Mouse (Mus musculus) testis, postnatal 14 days (tissue): Measurements from ENCODE around the gene Tgfbr3.

ENCODE experiments used
- DNase-seq: peaks from one replicate; pipeline ENCODE4 v3.0.0; 2021; ENCODE audit warnings: low spot score

Gene Tgfbr3

GRCm38 (mm10) chr5:107169796-107170195 is 119.6 kb downstream of the Tgfbr3 start:
- DNase-seq, result no peak

- DNase-seq, result peak; percentile 65
These were observed 121.5 kb downstream of the Tgfbr3 start for GRCm38 (mm10) chr5:107167872-107168300.

GRCm38 (mm10) chr5:107167373-107167772 is 122.1 kb downstream of the Tgfbr3 start:
- DNase-seq, result no peak

GRCm38 (mm10) chr5:107166659-107167370 is 122.6 kb downstream of the Tgfbr3 start:
- no peak for DNase-seq

DNA sequence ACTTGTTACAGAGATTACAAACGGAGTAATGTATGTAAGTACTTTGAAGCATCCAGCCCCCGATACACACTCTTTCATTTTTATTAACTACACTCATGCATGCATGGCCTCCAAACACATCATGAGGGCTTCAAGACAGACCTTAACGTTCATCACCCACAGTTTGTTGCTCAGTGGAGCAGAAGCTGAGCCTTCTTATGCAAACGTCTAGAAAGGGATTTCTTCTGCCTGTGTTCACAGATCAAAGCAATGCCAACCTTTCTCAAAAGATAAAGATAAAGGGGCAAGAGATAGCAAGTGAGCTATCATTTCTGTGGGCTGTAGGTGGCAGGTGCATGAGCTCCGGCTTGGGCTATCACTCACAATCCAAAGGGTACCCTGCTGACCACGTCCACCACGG is 123.7 kb downstream of the Tgfbr3 start:
- DNase-seq, result no peak

- no peak for DNase-seq
These were observed 124.2 kb downstream of the Tgfbr3 start for GRCm38 (mm10) chr5:107165271-107165670.

- DNase-seq, result no peak
These were observed 124.6 kb downstream of the Tgfbr3 start for GRCm38 (mm10) chr5:107164856-107165255.

- no peak for DNase-seq
These were observed 125.3 kb downstream of the Tgfbr3 start for GRCm38 (mm10) chr5:107164146-107164545.

DNA sequence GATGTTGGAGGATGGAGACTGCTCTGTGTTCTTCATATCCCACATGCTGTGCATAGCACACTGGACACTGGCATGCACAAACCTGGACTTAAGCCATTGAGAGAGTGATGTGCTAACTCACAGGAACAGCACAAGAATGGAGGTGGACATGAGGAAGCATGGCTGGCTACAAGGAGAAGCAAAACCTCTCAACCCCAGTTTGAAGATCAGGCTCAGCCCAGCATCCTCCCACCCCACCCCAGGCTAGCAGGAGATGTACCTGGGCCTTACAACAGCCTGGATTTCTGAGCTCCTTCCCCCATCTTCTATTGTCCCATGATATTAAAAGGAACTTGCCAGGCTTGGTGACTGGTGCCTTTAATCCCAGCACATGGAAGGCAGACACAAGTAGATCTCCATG is 126.1 kb downstream of the Tgfbr3 start:
- DNase-seq, result no peak

- no peak for DNase-seq
These were observed 126.6 kb downstream of the Tgfbr3 start for GRCm38 (mm10) chr5:107162812-107163211.

DNA sequence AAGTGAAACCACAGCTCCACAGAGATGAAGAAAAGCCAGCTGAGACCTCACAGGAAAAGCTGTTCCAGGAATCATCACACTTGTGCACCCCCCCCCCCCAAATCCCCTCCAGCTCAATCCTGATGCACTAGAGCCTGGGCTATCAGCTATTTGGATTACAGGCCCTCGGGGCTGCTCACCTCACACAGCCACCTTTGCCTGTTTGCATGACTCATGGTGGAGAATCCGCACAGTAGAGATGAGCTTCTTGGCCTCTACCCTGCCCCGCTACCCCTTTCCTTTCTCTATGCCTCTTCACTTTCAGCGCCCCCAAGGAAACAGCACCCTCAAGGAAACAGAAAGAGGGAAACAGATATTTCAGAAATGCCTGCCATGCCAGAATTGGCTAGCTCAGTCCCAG is 127.1 kb downstream of the Tgfbr3 start:
- no peak for DNase-seq

- DNase-seq, result no peak
These were observed 129.2 kb downstream of the Tgfbr3 start for GRCm38 (mm10) chr5:107159914-107160890.

GRCm38 (mm10) chr5:107158531-107159178 is 130.8 kb downstream of the Tgfbr3 start:
- DNase-seq, result no peak

DNA sequence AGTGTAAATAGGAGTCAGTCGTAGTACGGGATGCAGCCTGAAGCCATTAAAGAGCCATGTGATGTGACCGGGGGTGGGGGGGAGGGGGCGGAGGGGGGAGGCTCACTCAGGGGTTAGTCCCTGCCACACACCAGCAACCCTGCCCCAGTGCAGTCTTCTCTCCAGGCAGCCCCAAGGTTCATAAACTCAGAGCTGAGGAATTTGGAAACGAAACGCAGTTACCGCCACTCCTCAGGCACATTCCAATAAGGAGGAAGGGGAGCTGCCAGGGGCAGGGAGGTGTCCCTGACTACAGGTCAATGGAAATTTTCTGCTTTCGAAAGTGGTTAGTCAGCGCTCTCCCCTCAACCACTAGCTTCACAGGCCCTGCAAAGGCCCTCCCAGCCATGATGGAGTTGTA is 132.0 kb downstream of the Tgfbr3 start:
- DNase-seq, result no peak

DNA sequence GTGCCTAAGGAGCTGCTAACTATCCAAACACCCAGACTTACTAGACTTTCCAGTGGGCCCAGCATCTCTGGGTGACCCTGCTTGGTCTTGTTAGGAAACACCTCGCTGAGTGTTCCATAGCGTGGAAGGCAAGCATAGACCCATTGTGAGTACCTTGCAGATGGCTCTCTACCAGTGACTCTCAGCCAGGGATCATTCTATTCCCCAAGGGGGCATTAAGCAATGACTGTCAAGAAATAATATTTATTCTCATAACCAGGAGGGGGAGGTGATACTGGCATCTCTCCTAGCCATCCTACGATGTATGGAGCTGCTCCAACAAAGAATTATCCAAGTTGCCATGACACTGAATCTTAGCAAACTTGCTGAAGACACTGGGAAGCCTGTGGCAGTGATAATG is 133.3 kb downstream of the Tgfbr3 start:
- no peak for DNase-seq

- no peak for DNase-seq
These were observed 136.4 kb downstream of the Tgfbr3 start for GRCm38 (mm10) chr5:107152989-107153388.

DNA sequence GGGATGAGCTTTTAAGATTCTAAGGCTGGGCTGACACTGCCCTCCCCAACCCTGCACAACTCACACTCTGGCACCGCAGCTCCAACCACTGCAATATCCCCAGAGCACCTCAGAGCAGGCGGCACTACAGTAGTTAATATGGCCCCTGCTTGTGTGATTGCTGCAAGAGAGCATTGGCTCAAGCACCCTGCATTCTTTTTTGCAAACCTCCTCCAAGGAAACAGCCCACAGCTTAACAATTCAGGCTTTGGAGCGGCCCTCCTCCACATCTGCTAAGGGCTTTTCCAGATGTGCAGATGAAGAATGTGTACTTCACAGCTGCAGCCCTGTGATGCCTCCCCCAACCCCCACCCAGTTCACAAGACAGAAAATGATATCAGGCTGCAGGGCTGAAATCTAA is 138.1 kb downstream of the Tgfbr3 start:
- DNase-seq, result no peak

GRCm38 (mm10) chr5:107150555-107151312 is 138.7 kb downstream of the Tgfbr3 start:
- DNase-seq, result no peak

DNA sequence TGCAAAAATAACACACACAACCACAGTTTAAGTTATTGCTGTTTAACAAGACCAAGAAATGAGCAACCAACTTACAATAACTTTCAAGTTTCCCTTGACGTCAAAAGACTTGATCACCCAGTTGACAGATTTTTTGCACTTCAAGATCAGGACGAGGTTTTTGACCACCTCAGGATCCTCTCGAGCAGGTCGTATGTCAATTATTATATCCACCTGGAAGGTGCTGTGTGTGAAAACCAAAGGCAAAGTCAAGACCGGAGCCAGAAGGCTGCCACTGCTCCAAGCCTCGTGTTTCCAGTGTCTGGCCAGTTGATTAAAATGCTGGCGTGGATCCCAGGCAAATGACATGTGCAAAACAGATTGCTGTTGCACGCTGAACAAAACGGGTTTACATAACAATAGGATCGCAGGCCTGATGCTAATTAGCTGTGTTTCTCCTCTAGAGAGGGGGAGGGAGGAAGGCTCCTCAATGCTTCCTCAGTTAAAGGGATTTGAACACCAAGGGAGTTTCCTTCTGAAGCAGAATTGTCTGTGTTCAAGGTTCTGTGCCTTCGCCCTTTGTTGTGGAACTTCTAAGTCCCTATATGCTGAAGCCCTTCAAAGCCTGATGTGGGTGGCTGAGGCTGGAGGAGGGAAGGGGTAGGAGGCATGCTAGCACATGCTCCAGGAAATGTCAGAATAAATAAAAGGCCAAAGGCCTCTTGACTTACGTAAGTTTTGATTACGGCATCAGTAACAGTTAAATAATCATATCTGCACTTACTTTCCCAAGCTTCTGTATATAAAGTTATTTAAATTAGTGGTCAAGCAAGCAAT is 141.3 kb downstream of the Tgfbr3 start:
- DNase-seq, result no peak

DNA sequence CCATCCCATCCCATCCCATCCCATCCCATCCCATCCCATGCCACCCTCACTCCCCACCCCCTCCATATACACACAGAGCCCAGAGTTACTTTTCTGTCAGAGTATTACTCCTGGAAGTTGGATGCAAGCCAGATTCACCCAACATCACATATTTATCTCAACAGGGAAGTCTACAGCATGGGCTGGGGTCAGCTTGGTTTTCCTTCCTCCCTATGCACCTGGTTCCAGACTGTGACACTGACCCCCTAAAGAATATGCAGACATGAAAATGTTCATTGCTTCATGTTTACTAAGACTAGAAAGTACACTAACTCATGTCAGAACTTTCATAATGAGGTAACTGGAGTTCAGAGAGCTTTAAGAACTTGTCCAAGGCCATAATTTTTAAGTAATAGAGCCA is 142.0 kb downstream of the Tgfbr3 start:
- DNase-seq, result no peak

DNA sequence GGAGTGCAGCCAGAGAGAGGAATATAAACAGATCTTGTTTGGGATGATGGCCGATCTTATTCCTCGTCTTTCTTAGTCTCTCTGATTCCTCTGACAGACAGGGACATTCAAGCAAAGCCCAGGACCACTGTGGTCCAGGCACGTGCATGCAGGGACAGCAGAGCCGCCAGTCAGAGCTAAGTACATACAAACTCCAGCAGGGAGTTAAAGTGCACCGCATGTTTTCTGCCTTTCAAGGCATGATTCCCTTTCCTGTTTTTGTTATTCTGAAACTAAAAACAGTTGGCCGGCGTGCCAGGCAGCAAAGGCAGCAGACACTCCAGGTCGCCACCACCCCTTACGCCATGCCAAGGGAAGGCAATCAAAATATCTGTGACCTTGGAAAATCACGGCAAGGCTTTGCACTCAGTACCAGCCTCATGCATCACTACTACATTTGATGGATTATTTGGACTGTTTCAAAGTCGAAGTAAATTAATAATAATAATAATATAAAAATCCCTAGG is 143.3 kb downstream of the Tgfbr3 start:
- DNase-seq, result no peak
